Mouse (Mus musculus): ENCODE data around the gene 1500011B03Rik.

1500011B03Rik gene

DNA sequence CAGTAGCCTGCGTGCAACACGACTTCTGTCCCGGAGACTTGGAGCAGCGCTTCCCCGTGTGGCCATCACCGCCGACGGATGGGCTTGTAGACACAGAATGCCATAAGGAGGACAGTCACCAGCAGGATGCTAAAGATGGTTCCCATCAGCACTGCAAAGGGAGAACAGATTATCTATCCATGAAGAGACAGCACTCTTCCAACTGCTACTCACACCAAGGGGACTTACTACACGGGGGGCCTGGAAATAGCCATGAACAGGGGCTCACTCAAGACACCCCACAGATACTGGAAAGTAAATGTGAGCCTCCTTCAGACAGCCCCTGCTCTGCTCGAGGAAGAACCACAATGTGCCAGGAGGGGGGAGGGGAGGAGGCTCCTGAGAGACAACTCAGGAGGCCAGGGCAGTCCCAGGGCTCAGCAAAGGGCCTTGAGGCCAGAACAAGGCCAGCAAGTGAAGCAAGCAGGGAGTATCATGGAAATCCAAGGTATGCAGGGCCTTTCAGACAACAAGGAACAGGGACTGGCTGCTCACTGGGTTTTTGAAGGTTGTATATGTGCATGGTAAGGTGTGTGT, 14.0 kb downstream of the 1500011B03Rik start:
- DNase-seq (ENCODE audit: low spot score in 2 of 2), result no peak

DNA sequence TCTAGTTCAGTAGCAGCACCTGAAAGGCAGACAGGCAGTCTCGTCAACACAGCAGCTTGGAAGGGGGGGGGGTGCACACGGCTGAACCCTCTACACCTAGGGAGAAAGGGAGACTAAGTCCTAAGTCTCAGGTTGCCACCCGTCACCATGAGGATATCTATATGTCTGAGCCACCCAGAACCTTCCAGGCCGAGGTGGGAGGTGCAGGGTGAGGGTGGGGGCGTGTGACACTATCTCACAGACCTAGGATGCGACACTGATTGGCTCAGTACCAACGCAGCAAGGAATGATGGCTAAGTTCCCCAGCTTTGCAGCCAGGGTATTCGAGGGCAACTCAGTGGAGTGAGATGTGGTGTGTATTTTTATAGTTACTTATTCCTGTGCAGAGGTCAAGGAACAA, 14.9 kb downstream of the 1500011B03Rik start:
- DNase-seq (ENCODE audit: low spot score in 2 of 2), result no peak

DNA sequence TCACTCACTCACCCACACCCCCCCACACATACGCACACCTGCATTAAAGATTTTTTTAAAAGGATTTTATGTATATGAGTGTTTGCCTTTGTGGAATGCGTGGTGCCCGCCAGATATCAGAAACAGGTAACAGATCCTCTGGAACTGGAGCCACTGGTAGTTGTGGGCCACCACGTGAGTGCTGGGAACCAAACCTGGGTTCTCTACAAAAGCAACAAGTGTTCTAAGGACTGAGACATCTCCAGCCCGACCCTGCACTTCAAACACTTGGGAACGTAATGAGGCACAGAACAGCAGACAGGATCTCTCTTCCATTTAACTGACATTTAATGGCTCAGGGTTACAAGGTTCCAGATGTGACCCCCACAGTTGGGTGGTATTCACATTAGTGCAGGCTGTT, 15.4 kb downstream of the 1500011B03Rik start:
- no peak for DNase-seq (ENCODE audit: low spot score in 2 of 2)

DNA sequence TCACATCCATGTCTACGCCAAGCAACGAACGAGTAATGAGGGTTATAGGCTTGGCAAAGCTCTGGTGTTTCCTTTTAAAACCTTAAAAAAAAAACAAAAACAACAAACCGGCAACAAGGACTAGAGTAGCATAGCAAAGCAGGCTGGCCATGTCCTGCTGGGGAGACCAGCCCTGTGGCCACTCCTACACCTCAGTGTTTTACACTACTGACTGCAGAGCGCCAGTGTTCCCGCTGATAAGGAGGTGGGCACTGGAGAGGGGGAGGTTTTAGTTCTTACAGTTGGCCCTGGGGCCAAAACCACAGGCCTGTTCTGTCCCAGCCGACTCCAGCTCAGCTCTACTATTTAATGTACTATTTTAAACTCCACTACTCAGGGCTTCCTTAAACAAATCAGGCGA, 15.8 kb downstream of the 1500011B03Rik start:
- no peak for DNase-seq (ENCODE audit: low spot score in 2 of 2)

DNA sequence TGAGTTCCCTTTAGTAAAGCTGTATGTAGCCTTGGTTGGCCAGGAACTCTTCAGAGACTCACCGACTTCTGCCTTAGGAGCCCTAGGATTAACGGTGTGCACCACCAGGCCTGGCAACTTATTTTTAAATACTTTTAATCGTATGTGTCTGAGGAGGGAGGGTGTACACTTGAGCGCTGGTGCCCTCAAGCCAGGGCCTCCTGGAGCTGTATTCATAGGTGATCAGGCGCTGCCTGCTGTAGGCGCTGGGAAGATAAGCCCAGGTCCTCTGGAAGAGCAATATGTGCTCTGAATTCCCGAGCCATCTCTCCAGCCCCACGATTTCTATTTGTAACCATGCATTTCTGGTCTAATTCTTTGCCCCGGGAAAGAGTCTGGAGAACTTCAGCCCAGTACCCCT, 16.2 kb downstream of the 1500011B03Rik start:
- no peak for DNase-seq (ENCODE audit: low spot score in 2 of 2)

DNA sequence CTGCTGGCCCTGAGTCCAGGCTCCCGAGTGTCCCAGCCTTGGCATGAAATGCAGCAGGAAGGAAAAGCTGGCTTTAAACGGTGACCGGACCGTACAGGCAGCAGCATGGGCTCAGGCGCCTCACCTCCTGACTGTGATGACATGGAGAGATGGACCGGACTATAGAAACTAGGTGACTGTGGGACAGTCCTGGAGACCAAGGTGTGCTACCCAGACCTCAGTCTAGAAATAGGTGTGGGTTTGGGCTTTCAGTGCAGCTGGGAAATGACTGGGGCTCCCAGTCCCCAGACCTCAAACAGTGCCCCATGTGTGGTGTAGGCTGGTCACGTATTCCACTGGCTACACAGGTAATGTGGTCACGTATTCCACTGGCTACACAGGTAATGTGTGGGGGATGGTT, 16.6 kb downstream of the 1500011B03Rik start:
- DNase-seq (ENCODE audit: low spot score in 2 of 2), result no peak

DNA sequence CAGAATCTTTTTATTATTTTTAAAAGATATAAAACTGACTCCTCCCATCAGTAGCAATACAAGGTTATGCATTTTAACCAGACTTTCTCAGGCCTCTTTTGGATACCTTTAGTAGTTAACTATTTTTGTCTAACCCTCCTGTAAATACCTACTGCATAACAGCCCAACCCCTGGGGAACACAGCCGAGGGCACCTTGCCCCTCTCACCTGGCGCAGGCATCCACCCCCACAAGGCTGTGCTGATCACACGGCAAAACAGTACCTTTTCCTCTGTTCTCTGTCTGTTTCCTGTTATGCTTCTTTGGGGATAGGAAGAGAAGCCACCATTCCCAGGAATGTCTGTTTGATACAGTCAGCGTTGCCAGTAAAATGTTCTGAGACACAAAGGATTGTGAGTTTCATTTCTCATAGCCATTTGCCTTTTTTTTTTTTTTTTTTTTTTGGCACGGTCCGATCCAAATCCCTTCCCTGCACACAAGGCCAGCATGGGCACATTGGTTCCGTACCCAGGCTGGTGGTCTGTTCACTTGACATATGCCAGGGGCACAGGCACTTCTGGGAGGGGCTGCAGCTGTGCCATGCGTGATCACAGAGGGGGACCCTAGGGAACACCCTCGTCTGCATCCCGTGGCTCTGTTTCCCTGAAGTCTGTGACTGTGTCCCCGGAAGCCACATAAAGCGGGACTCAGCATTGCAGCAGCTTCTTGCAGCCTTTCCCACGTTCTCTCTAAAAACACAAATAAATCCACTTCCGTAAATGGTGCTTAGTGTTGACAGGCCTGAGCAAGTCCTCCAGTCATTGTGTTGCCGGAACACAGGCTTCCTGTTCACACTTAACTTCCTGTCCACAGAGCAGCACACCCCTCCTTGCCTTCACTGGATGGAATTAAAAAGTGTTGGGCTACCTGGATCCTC, 17.6 kb downstream of the 1500011B03Rik start:
- peak; percentile 57 to 63 for DNase-seq (ENCODE audit: low spot score in 2 of 2)

DNA sequence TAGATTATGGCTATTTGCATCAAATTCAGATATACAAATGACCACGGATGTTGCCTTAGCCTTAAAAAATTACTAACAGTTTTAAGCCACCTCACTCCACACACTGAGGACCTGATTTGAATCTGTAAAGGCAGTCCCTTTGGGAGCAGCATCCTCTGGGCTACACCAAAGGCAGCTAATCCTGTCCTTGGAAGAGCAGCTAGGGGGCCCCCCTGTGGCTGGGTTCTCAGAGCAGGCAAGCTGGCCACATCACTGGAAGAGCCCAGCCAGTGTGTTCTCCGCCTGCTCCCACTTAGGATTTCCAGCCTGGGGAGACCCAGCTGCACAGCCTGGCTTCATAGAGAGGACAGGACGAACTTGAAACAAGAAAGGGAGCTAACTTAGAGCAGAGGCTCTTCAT, 18.3 kb downstream of the 1500011B03Rik start:
- DNase-seq (ENCODE audit: low spot score in 2 of 2), result no peak

DNA sequence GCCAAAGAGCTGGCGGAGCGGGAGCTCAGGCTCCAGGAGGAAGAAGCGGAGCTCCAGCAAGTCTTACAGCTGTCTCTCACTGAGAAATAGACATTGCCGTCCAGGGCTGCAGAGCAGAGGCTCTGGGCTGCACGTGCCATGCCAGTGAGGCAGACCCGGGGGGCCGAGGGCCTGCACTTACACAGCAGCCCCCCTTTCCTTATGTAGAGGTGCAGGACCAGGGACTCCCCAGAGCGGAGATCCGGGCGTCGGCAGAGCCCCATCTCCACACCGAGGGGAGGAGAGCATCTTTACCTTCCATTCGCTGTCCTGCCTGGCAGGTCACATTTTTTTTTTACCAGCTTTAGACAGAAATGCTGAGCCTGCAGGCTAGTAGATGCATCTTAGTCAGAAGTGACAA, 18.9 kb downstream of the 1500011B03Rik start:
- DNase-seq (ENCODE audit: low spot score in 2 of 2), result no peak

DNA sequence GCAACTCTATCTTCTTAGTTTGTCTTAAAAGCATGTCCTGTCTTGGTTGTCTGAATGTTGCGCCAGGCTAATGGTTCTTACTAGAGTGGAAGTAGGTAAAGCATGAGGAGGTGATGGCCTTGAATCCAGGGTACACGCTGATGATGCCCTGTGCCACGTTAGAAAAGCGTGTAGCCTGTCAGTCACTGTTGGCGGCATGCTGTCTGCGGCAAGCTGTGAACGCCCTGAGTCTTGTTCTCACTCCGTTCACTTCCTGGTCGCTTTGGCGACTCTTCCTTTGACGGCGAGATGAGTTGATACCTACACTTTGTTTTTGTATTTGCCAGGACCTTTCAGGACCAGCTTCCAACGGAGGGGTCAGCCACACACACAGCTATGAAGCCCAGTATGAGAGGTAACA, 20.0 kb downstream of the 1500011B03Rik start:
- no peak for DNase-seq (ENCODE audit: low spot score in 2 of 2)

DNA sequence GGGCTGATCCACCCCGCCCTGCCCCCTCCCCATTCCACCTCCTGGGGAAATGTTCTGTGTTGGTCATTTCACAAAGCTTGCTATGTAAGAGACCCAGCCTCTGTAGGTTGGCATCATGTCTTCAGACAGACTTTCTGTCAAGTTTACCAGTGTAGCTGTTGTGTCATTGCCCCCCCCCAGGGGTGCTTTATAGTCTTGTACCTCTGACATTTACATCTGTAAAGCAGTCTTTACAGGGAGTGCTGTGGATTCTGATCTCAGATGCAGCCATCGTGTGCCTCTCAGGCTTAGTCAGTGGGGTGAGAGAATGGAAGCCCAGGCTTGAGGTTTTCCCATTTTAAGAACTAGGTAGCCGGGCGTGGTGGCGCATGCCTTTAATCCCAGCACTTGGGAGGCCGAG, 21.4 kb downstream of the 1500011B03Rik start:
- no peak for DNase-seq (ENCODE audit: low spot score in 2 of 2)

DNA sequence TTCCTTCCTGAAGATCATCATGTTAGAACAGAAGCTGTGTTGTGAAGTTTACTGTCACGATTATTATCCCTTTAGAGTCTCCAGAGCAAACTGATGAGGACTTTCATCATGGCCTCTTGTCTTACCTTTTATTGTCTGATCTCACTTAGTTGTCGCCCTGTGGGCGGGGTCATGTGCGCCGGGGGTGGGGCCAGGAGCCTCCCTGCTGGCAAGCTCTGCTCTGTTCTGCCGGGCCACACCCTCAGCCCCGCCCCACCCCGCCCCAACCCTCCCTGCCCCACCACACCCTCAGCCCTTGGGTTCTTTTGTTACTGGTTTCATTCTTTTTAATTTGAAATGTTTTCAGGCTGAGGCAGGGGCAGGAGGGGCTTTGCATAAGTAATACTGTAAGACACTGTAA, 22.2 kb downstream of the 1500011B03Rik start:
- DNase-seq (ENCODE audit: low spot score in 2 of 2), result peak in 1 of 2 experiments; percentile 42

DNA sequence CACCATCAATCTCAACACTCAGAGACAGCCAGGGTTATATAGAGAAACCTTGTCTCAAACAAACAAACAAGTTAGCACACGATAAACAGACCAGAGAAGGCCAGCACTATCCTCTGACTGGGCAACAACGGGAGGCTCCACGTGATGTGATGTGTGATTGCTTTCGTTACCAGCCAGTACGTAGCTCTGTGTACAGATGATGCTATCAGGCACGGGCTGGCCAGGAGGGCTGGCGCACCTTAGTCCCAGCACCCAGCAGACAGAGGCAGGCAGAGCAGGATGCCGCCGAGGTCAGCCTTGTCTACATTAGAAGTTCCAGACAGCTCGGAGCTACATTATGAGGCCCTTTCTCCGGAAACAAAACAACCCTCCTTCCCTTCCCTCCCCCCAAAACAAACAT, 23.4 kb downstream of the 1500011B03Rik start:
- no peak for DNase-seq (ENCODE audit: low spot score in 2 of 2)

DNA sequence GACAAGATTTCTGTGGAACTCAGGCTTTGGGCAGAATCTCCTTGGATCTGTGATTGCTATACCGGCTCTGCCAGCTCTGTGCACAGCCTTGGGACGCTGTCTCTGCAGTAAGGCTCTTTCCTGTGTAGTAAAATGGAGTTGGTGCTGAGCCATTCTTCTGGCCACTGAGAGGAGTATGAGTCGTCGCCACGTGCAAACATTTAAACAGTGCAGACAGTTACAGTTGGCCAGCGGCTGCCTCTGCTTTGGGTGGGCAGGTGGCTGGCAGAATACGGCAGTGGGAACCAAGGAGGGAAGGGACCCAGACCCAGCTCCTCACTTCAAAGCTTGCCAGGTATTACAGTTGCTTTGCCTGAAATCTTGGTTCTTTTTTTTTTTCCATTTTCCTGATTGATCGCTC, 26.0 kb downstream of the 1500011B03Rik start:
- DNase-seq (ENCODE audit: low spot score in 2 of 2), result no peak

DNA sequence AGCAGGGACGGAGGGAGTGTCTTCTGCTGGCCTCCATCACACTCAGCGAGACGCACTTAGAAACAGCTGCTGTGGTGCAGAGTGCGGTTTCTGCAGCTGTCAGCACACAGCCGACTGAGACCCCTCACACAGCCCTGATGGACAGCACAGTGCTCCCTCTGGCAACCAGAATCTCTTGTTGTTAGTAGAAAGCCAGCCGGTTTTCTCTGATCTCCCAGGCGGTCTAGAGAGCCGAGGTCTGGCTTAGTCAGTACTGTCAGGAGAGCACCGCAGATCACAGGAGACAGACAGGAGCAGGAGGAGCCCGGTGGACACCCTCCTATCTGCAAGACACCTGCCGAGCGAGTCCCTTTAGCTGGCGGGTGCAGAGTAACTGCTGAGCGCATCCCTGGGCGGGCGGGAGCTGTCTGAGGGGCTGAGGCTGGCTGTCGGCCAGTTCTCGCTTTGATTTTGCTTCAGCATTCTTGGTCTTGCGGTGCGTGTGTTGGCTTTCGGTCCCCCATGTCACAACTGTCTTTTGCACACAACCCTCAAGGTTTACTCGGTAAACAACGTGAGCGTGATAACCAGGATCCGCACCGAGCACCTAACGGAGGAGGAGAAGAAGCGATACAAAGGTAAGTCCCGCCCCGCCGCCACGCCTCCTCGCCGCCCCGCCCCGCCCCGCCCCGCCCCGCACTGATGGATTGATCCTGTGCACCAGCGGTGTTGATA, 26.8 kb downstream of the 1500011B03Rik start:
- DNase-seq (ENCODE audit: low spot score in 2 of 2), result no peak

DNA sequence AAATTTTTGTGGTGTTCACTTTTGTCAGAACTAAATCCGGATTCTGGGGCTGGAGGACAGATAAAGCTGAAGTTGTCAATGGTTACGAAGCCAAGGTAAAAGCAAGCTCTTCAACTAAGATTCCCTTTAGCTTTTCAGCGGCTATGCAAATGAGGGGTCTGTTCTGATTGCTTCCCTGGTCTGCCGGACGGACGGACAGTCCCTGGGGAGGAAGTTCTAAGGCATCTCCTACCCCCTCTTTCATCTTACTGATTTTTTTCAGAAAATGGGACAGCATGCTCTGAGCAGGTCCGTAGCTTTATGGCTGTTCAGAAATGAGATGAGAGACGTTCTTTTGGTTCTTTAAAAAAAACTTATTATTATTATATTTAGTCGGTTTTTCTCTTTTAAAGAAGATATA, 27.6 kb downstream of the 1500011B03Rik start:
- DNase-seq (ENCODE audit: low spot score in 2 of 2), result no peak

DNA sequence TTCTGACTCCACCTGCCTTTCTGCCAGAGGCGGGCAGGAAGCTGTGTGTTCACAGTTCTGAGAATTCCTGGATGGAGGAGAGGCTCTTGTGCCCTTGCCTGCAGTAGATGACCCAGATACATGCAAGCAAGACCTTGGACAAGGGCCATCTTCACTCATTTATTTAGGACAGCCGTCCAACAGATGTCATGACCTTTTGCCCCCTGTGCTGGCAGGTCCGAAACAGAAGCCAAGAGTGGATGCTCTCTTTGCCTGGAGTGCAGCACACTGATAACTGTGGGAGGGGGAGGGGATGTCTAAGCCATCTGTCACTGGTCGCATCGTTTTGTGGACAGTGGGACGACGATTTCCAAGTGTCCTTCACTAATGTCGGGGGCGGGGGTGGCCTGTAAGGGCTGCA, 28.0 kb downstream of the 1500011B03Rik start:
- DNase-seq (ENCODE audit: low spot score in 2 of 2), result no peak

DNA sequence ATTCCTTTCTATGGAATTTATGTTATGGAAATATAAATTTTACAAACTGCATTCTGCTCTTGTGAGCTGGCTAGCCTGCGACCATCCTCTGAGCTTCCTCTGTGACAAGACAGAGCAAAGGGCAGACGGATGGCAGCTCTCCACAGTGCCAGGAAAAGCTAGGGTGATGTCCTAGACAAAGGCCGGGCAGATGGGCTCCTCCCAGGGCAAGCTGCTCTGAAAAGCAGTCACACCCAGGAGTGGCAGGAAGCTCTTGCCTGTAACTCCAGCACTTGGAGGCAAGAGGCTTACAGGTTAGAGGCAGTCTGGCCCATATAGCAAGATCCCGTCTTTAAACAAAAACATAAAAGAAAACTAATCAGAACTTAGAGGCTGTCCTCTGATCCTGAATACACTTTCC, 28.7 kb downstream of the 1500011B03Rik start:
- DNase-seq (ENCODE audit: low spot score in 2 of 2), result no peak

DNA sequence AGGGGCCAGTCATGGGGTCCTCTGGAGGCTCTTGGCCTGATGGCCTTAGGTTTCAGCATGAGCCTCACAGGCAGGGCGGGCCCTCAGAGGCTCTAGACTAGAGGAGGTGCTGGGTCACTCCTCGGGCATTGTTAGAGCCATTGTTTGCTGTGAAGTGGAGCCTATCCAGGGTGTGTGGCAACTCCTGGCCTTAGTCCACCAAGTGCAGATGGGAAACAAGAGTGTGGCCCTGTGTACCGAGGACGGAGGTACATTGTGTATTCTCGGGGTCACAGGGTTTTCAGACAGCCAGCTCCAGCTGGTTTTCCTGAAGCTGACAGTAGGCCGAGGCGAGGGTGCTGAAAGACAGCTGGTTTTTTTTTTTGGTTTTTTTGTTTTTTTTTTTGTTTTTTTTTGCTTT, 30.0 kb downstream of the 1500011B03Rik start:
- no peak for DNase-seq (ENCODE audit: low spot score in 2 of 2)

DNA sequence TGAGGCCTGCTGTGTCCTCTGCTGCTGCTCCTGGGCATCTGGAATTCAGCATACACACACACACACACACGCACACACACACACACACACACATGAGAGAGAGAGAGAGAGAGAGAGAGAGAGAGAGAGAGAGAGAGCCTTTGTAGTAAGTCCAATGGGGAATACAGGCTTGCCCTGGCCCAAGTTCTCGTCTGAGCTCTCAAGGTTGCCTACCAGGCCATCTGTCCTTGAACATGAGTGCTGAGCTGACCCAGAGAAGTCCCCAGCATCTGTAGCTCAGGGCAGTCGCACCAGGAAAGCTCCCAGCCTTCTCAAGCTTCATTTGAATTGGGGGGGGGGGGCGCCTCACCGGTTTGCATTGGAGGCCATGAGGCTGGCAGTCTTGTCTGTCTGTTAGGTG, 38.1 kb downstream of the 1500011B03Rik start:
- DNase-seq (ENCODE audit: low spot score in 2 of 2), result no peak

DNA sequence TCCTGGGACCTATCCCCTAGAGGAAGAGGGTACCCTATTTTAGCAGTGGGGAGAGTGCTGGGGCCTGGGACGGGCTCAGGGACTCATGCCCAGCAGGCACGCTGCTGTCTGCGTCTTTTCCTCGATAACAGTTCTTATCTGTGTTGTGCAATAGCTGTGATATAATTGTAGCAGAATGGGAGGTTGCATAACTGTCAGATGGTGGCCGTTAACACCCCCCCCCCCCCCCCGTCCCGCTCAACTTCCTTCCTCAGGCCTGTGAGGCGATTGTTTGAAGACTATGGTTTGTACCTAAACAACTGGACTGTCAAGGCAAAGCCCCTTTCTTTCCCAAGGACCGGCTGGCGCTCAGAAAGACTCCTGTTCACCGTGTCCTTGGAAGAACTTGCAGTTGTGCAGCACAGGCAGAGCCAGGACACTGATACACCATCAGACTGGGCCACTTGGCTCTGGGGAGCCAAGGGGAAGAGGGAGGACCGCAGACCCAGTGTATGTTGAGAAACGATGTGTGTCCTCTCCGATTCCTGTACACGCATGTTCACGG, 38.6 kb downstream of the 1500011B03Rik start:
- peak in 1 of 2 experiments; percentile 30 for DNase-seq (ENCODE audit: low spot score in 2 of 2)

DNA sequence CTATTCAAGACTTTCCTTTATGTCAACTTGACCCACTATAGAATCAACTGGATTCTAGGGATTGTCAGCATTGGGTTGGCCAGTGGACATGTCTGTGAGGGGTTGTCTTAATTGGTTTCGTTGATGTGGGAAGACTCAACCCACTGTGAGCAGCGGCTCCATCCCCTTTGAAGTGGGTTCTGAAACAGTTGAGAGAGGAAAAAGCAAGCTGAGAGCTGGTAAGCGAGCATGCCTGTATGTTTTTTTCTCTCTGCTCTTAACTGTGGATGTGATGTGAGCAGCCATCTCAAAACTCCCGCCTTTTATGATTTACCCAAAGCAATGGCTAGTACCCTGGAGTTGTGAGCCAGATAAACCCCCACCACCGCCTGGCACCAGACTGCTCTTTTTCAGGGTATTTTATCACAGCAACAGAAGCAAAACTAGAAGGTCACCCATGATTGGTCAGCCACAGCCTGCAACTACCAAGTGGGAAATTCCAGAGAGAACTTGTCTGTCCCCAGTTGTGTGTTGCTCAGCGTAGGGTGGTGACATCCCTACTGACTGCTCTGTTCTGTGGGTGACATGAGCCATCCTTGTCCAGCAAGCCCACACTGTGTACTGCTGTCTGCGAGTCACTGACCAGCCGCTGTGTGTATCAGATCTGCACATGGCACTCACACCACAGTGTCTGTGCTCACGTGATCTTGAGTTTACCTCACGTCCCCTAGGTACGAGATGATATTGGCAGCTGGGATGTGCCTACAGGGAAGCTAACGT, 39.7 kb downstream of the 1500011B03Rik start:
- peak; percentile 54 to 59 for DNase-seq (ENCODE audit: low spot score in 2 of 2)
